Mouse (Mus musculus) Muller cell, postnatal 12 days (primary cell): ENCODE data around the gene Tmem201.

Experiments used
- DNase-seq: peaks from one replicate; pipeline ENCODE4 v3.0.0-alpha.2; 2015; ENCODE audit errors: inconsistent ontology term

Gene Tmem201

DNA sequence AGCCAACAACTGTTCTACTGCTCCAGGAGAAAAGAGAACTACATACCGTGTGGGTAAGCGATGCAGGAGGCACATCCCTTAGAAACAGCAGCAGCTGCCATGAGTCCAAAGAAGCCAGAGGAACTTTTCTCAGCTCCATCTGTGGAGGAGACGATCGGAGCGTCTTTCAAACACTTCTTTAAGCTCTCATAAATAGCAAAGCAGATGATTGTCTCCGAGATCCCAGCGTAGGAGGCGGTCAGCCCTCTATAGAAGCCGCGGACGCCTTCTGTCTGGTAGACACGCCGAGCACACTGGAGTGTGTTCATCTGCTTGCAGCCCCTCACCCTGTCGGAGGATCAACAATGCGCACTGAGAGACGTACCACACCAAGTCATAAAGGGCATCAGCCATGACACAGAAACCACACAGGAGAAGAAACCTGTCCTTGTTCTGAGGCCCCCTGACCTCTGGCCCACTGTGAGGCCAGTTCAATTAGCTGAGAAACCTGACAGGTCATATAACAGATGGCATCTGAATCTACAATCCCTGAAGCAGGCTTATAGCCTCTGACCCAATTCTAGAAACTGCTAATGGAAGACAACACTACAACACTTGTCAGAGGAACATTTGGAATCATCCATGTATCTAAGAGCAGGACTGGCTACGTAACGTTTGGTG is 11.3 kb upstream of the Tmem201 start:
- no peak for DNase-seq

DNA sequence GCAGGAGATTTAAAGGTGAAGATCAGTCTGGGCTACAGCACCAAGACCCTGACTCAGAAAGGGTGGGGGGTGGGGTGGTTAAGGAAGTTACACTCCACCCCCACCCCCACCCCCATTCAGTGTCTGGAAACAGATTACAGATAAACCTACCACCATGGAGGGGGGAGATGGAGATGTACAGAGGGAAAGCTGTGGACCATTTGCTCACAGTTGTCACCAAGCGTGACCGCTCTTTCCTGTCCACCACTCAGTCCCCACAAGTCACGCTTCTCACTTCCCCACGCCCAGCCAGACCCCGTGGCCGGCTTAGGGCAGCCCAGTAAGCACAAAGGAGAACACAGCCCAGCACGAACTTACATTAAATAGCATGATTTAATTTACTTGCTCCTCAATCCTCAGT is 6.3 kb upstream of the Tmem201 start:
- no peak for DNase-seq

DNA sequence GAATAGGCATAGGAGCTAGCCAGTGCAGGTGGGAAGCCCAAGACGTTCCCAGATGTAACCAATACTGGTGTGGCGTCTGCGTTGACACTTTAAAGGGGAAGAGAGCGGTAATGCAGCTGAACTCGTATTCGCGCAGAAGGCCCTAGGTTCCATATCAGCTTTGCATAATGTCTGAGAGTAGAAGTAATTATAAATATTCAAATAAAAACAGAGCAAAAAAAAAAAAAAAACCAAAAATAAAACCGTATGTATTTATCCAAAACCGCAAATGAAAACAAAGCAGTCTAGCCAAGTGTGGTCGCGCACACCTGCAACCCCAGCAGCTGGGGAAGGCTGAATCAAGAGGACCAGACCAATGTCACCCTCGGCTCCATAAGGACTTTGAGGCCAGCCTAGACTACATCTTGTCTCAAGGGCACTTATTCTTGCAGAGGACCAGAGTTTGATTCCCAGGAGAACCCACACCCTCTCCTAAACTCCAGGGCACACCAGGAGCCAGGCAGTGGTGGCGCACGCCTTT is 4.2 kb upstream of the Tmem201 start:
- no peak for DNase-seq

DNA sequence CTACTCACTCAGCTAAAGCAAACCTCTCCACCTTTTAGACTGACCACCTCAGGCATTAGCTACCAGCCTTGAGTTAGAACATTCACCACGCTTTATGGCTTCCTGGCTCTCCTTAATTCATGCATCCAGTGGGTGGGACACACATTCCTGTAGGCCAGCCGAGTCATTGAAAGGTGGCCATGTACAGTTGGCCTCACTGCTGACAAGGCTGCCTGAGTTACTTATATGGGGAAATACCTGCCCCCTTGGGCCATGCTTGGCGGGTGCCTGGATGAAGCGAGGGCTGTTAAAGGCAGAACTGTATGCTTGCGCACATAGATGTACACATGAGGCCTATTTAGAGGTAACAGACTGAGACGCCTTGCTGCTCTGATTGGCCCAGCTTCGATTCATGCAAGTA is 2.5 kb upstream of the Tmem201 start:
- DNase-seq = no peak

DNA sequence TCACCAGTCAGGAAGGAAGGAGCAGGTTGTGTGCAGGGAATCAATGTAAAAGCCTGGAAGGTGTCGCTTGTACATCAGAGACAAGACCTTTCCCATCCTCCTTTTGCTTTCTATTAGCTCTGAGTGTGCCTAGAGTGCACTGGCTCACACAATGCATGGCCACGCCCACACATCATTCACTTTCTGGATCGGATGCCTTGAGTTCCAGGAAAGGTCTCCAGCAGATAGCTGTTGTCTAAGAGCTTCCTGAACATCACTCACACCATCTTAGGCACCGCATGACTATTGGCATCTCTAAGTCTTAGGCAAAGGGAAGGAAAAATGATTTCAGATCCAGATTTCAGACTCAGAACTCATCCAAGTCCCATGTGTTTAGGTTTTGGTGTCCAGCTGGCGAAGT is 1.6 kb upstream of the Tmem201 start:
- no peak for DNase-seq

DNA sequence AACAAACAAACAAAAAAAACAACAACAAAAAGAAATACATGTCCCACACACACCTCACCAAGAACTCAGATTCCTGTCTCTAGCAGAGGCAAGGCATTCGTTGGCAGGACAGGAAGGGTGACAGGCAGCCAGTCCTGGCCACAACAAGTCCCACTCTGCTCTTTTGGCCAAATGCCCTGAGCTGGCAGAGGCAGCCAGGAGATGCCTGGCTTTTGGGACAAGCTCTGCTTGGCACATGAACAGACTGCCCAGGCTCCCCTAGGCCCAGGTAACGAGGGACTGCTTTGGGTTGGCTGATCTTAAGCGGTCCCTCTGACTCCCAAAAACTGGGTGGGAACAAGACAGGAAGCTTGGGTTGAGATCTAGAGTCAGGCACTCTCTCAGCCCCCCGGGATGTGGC is 1.3 kb downstream of the Tmem201 start:
- DNase-seq = peak; percentile 78

DNA sequence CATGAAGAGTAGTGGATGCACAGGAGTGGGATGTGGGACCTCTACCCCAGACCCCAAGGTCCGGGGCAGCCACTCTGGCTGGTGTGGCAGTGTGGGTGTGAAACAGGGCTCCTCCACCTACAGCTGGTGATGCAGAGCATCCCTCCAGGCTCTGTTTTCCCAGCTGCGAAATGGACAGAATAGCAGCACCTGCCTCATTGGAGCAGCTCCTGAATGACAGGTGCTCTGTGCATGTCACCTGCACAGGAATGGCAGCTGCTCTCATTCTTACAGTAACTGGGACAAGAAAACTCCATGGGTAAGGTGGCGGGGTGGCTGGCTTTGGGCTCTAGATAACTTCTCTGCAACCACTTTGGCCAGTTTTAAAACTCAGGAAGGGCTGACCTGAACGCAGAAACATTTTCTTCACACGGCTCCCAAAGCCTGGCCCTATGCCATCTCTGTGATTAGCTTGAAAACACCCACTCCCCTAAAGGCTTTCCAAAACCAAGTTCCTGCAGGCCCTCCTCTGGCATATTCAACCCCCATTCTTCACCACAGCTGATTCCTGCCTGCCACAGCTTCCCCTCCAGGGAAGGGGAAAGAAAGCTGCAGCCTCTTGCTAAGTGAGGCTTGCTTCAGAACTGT is 2.1 kb downstream of the Tmem201 start:
- DNase-seq = no peak

DNA sequence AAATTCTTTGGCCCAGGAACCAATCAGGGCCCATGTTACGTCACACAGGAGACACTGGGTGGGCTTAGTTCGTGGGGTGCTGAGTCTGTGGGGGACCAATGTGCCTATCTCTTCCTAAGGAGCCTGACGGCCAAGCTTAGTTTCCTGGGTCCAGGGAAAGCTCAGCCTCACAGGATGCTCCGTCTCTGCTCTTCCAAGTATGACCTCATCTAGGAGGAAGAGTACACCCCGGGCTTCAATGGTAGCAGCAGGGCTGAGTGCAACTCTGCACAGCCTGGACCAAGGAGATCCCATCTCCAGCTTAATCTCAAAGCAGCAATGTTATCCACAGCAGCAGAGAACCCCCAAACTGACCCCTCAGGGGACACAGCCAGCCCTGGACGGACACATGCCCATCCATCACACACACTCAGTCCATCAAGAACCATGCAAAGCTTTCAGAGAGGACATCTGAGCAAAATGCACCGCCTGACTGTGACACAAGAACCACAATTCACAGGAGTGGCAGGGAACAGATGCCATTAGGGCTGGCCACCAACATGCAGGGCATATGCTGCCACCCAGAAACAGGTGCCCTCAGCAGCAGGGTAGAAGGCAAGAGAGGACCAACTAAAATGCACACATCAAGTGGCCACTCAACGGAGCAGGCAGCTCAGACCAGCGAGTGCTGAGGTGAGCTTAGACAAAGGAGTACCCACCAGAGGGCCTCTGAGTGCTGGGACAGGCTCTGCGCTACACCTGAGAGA is 2.9 kb downstream of the Tmem201 start:
- no peak for DNase-seq

DNA sequence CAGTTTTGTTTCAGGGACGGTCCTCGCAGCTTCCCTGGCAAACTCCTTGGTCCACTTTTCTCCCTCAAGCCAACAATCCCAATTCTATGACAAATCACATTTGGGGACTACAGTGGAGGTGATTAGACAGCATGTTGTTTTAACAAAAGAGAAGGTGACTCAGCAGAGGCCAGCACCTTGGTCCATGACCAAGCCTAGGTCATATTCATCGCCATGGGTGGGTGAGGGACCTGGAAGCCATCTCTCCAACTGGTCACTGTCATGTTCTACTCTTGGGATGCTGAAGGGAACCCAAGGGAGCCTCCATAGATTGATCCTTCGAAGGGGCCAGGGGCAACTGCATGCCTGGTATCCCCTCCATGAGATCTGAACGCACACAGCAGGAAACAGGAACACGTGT is 3.6 kb downstream of the Tmem201 start:
- DNase-seq = no peak

DNA sequence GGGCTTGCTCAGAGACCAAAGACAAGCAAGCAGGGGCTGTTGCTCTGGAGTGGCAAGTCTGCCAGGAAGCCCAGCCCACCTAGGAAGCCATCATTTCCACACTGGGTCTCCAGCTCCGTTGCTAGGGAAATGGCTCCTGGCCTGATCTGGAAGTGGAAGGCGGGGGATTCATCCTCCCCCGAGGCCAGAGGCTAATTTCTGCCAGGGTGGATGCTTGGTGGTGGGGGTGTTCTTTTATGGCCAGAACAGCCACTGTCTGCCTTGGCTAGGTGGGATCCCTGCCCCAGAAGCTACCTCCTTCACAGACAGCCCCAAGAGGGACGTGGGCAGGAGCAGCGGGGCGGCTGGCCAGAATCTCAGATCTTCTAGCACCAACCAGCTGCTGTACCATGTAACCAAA is 4.1 kb downstream of the Tmem201 start:
- no peak for DNase-seq

DNA sequence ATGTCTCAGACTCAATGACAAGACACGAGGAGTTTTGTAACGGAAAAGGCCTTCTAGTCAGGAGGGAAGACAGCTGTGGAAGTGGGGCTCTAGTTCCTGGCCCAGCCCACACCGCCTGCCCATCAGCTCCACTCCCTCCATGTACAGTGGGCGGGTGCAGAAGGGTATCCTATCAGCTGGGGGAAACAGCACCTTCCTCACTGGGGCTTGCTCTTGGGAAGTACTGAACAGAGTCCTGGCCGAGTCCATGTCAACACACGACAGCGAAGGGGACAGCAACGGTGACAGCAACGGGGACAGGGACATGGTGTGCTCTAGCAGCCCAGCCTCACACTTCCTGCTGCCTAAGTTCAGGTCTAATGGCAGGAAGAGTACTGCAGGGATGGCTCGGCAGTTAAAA is 5.0 kb downstream of the Tmem201 start:
- no peak for DNase-seq

DNA sequence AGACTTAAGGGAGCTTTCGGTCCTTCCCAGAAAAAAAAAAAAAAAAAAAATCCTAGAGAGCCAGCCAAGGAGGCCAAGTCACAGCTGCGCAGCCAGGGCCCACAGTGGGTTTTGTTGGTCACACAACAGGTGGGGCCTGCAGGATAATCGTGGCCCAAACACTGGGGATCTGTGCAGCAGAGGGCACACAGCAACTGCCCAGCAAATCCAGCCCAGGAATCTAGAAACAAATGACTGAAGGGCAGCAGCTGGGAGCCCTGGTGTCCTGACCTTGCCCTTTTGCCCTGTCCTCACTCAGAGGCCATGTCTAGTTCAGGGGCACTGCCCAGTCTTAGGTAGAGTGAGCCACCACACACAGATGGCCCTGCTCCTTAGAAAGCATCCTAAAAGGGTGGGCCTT is 5.5 kb downstream of the Tmem201 start:
- DNase-seq = no peak

DNA sequence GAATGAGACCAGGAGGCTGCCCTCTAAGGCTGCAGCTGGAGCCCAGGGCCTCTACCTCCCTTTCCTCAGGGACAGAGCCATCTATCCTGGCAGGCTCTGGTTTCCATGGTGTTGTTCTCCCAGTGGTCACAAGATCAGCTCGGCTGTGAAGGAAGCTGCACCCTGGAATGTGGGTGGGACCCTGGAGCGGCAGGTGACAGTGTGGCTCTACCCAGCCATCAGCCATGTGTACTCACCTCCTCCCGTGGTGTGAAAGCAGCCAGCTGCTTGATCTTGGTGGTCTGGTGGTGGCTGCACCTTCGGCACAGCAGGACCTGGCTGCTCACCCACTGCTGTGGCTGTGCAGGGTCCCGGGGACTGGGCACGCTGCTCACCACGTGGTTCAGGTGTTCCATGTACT is 7.0 kb downstream of the Tmem201 start:
- no peak for DNase-seq

DNA sequence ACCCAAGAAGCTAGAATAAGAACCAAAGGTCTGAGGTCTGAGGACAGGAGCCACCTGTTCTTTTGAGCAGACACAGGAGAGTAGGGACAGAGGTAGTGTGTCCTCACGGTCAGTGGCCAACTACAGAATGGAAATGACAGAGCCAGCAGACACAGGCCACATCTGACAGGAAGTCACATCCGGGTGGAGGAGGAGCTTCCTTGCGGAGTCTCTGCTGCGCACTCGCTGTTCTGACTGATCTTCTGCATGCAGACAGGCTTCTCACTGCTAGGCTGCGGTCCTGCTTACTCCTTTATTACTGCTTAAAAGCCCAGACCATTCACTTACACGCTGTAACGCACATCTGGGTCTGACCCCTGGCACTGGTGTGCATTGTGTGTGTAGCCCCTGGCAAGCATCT is 9.0 kb downstream of the Tmem201 start:
- DNase-seq = no peak

DNA sequence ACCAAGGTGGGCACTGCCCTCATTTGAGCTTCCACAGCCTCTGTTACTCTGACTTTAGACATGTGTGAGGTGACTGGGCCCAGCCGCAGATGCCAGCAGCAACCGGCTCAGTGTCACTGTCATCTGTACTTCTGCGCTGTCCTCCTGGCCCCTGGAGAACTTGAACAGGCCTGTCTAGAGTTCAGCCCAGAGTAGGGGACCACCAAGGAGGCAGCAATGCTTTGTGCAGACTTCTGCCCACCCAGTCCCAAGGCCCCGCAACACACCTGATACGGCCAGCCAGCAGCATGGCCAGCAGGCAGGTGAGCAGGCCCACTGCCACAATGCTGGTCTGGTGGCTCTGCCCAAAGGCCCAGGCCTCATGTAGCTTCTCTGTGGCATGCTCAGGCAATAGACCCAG is 10.2 kb downstream of the Tmem201 start:
- DNase-seq = no peak

DNA sequence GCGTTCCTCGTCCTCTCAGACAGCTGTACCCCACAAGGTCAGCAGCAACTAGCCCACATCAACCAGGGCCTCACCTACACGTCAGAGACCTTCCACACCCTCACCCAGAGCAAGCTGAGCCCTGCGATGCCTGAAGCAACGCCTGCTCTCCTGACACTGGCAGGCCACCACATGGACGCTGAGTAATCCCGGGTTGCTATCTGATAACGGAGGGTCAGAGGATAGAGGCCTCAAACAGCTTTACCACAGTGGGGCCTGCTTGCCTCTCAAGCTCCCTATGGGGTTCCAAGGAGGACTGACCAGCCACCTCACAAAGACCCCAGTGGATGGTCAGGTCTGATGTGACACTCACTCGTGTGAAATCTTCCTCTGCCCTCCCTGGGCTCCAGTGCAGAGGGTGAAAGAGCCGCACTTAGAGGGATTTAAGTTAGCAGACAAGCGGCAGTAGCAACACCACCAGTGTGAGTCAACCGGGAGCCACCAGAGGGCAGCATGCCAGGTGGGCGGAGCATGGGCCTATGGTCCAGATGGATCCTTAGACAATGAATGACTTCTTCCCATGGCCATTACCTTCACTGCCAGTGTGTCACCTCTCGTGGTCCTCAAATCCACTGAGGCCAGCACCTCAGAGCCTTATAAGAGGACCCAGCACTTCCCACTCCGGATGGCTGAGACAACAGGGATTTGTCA is 12.0 kb downstream of the Tmem201 start:
- DNase-seq = peak; percentile 88

DNA sequence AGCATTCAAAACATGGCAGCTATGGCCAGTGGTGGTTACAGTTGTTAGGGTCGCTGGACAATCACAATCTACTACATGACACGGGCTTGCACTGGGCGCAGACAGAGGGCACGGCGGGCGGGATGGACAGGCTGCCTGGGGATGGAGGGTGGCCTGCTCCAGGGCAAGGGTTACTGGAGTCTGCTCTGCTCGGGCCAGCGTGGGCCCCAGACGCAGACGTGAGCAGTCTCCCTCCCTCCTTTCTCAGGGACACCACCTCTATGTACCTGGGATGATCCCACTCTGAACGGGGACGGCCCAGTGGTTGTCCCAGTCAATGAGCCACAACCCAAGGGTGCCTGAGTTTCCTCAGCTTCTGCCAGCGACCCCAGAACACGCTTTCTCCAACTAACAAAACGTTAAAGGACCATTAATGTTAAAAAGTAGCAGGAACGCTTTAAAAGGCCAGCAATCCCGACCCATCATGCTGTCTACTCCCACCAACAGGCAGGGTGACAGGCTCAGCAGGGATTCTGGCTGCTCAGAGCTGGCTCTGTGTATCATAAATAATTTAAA is 12.9 kb downstream of the Tmem201 start:
- no peak for DNase-seq

DNA sequence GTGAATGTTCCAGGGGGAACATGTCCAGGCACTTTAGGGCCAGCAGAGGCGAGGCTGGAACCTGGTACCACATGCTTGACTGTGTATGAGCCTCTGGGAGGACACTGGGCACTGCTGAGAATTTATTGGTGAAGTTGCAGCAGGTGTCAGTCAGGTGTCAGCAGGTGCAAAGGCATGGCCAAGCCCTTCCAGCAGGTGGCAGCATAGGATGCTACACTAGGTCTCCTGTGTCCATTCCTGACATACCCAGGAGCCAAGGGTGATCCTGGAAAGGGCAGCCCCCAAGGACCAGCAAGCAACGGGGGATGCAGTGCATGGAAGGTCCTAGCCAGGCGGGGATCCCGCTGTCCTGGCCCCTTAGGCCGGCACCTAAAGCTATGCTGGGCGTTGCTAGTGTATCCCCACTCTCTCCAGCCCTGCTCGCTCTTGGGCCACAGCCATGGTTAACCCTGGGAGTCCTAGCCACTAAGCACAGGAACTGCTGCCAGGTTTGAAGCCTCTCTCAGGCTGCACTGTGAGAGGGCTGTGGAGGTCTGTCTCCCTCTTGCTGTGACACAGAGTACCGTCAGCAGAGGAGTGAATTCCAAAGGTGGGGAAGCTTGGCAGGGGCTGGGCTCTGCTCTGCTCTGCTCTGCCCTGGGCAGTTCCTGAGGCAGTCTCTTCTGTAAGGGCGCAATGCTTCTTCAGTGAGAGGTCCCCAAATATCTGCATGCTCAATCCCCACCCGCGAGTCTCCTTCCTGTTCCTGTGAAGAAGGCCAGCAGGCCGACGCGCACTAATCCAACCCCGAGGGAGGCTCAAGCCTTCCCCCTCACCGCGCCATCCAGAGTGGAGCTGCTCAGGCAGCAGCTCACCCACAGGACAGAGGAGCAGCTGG is 13.8 kb downstream of the Tmem201 start:
- peak; percentile 75 for DNase-seq

DNA sequence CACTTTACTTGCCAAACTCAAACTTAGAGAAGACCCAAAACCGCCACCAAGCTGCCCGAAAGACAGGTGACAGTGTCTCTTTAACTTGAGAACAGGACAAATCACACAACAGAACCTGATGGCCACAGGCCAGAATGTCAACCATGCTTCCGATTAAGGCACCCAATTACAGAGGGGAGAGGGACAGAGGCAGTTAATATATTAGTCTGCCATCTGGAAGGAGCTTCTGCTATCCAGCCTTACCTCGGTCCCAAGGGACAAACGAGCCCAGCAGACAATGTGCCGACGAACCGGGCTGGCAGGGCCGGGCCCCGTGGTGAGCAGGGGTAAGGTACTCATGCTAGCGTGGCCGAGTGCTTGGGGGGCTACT is 14.8 kb downstream of the Tmem201 start:
- DNase-seq = no peak

DNA sequence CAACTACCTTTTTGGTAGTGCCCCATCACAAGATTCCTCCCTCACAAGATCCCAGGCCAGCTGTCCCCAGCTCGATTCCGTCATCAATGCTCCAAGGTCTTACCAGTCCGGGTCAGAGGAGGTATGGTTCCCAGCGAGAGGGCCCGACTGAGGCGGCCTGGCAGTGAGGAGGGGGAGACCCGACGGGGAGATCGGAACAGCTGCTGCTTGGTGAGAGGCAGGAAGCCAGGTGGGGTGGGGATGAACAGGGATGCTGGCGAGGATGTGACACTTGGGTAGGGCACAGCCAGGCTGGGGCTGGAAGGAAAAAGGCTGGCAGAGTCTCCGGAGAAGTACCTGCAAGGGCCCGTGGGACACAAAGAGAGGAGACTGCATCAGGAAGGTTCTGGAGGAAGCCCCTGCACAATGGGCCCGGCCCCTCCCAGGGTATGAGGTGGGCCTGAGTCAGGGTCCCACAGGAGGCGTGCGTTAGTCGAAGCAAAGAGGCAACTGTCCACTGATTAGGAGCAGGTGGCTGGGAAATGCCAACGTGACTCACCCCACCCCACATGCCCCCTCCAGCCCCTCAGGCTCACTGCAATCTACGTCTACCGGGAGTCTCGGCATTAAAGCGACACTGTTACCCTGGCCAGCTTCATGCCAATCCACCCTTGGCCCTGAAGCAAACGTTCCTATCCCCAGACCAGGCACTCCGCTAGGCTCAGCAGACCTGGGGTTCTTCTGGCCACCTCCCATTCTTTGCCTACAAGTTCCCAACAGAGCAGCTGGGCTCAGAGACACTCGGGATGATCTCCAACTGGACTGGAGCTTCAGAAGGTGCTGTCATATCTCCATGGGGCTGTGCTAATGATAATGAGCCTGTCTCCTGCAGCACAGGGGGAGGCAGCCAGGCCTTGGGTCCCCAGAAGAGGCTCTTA is 15.5 kb downstream of the Tmem201 start:
- no peak for DNase-seq
